8 mouse cellular contexts compared by ENCODE assay signal in genomic region chr5:142608259-142608988, GRCm38 (mm10). TPM values are rescaled to one million over a fixed set of nuclear protein-coding genes. Genes with fewer than 3 reads are reported as not detected.
DNase-seq lines count a peak whose midpoint lies in the region; ATAC-seq and TF ChIP-seq lines count a peak whose summit lies in the region.

Mmd2 (minus strand) TSS chr5:142608800.

- peaks cover 2% of the 10 kb centered on the region; the same call in 1 of the 2 replicates for H3K4me1 ChIP-seq in cortical plate, adult 2 months (ENCODE audit: control insufficient read depth, insufficient read depth, low read length)
- peaks cover 14% of the 10 kb centered on the region for H3K4me1 ChIP-seq in hindbrain, embryonic 13.5 days (replicated peaks)
- peaks cover 9% of the 10 kb centered on the region for H3K4me1 ChIP-seq in limb, embryonic 13.5 days

- TF ChIP-seq POLR2A in cortical plate, adult 2 months (IDR thresholded peaks at IDR 0.05; ENCODE audit: extremely low read depth, insufficient read depth, low read length): peak; percentile 28; the same call in 1 of the 2 replicates

- no peaks in the 10 kb centered on the region for H3K36me3 ChIP-seq in hindbrain, embryonic 13.5 days
- H3K36me3 ChIP-seq in limb, embryonic 13.5 days: no peaks in the 10 kb centered on the region

- H3K27me3 ChIP-seq in hindbrain, embryonic 13.5 days: peaks cover 27% of the 10 kb centered on the region; the same call in 1 of the 2 replicates
- peaks cover 36% of the 10 kb centered on the region for H3K27me3 ChIP-seq in limb, embryonic 13.5 days

- H3K9ac ChIP-seq in hindbrain, embryonic 13.5 days: peak within 1 kb of the TSS; percentile 75
- peak within 1 kb of the TSS; percentile 66 for H3K9ac ChIP-seq in limb, embryonic 13.5 days

- H3K4me3 ChIP-seq in cortical plate, adult 2 months (ENCODE audit: insufficient read depth, low read length): peak within 1 kb of the TSS; percentile 88
- peak within 1 kb of the TSS; percentile 48 for H3K4me3 ChIP-seq in hindbrain, embryonic 13.5 days
- H3K4me3 ChIP-seq in limb, embryonic 13.5 days: peak within 1 kb of the TSS; percentile 45

- peak within 1 kb of the TSS; percentile 78 for H3K4me2 ChIP-seq in hindbrain, embryonic 13.5 days
- peak within 1 kb of the TSS; percentile 78 for H3K4me2 ChIP-seq in limb, embryonic 13.5 days (replicated peaks)

- TF ChIP-seq CTCF in cortical plate, adult 2 months (IDR thresholded peaks at IDR 0.05; ENCODE audit: extremely low read depth, insufficient read depth, low read length): no peak

- peak; percentile 82 for ATAC-seq in hindbrain, embryonic 13.5 days (ENCODE audit: low FRiP score)
- ATAC-seq in limb, embryonic 13.5 days (ENCODE audit: low FRiP score, low read depth): peak; percentile 77
- ATAC-seq in monocyte, adult 5-6 weeks (replicated peaks; ENCODE audit: insufficient number of reproducible peaks, low FRiP score, low TSS enrichment, poor library complexity, severe bottlenecking): no peak

- peak; percentile 26 for DNase-seq in ovary, adult 18-20 months (ENCODE audit: low spot score)
- no peak for DNase-seq in ovary, postnatal 10 days (ENCODE audit: low spot score)
- peak; percentile 71 for DNase-seq in retina, postnatal 7 days (ENCODE audit: low read depth, low spot score)
- DNase-seq in lung, postnatal 25 days (ENCODE audit: low spot score): no peak

- peak within 1 kb of the TSS; percentile 94 for H3K27ac ChIP-seq in cortical plate, adult 2 months (ENCODE audit: insufficient read depth, low read length)
- peak within 1 kb of the TSS; percentile 61; the same call in 1 of the 2 replicates for H3K27ac ChIP-seq in hindbrain, embryonic 13.5 days
- no peak within 1 kb of the TSS for H3K27ac ChIP-seq in limb, embryonic 13.5 days

- H3K9me3 ChIP-seq in hindbrain, embryonic 13.5 days: no peaks in the 10 kb centered on the region
- H3K9me3 ChIP-seq in limb, embryonic 13.5 days: no peaks in the 10 kb centered on the region

- 2% methylated on average over 40 of the region's 42 CpGs for WGBS in hindbrain, embryonic 13.5 days
- 2% methylated on average over 35 of the region's 42 CpGs for WGBS in limb, embryonic 13.5 days

RNA-seq across cellular contexts. Expression of gene Mmd2, which starts in this region (rescaled TPM):
- polyA plus RNA-seq in cortical plate, adult 2 months (2012; rRNA removed): 96.9 and 99.1 TPM in 2 replicates
- 34.1 and 34.8 TPM in 2 replicates for polyA plus RNA-seq in hindbrain, embryonic 13.5 days (2015; fragmentation: Nextera tagmentation; extraction: Ambion mirVana)
- 2.1 and 2.2 TPM in 2 replicates for polyA plus RNA-seq in limb, embryonic 13.5 days (2015; fragmentation: Nextera tagmentation; extraction: Ambion mirVana)
- total RNA-seq in monocyte, adult 5-6 weeks (2017): not detected in 3 replicates

Comparison
In these comparisons a context has a peak if more than half of its experiments do, and no peak if none do; other contexts are left out.
1. RNA of gene Mmd2 (polyA plus RNA-seq): 96.9 to 99.1 TPM in cortical plate, adult 2 months and 34.1 to 34.8 TPM in hindbrain, embryonic 13.5 days; 2.1 to 2.2 TPM in limb, embryonic 13.5 days; every median in the first group is over 10 times any median in the second.
2. DNase-seq: peak in ovary, adult 18-20 months (single experiment) and retina, postnatal 7 days (single experiment); none in ovary, postnatal 10 days (single experiment) and lung, postnatal 25 days (single experiment).
3. Peak in every context shown above with its lines, with median percentiles within 50 percentile points of each other: H3K4me3 ChIP-seq.